Mouse (Mus musculus): Measurements from ENCODE around the gene Ppfia4.

The Ppfia4 gene

DNA sequence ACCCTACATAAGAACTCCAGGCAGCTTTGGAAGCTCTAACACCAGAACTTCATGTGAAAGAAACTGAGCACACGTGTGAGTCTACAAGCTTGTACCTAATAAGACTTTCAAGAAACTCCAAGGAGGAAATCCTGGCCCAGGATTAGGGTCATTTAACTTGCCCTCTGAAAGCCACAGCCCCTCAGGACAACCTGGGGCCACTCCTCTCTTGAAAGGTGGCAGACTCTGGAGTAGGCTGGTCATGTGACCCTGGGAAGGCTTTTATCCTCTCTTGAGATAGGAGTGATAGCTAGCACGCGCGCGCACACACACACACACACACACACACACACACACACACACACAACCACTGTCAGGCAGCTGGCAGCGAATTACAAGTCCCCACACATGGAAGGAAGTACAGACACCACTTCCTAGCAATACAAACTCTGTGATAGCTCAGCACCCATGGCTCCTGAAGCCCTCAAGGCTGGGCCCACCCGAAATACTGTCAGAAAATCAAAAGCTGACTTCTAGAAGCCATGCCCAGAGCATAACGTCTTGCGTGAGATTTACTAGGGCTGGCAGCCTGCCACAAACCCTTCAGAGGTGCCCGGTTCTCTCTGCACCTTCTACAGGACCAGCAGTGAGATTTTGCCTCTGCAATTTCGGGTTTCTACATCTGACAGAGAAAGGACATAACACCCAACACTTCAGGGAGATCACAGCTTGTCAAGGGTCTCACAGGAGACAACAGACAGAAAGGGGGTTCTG, 4.4 kb upstream of the Ppfia4 start:
- DNase-seq: no peak

- no peak for DNase-seq
Observed at GRCm38 (mm10) chr1:134335924-134336810, 3.4 kb upstream of the Ppfia4 start.

DNA sequence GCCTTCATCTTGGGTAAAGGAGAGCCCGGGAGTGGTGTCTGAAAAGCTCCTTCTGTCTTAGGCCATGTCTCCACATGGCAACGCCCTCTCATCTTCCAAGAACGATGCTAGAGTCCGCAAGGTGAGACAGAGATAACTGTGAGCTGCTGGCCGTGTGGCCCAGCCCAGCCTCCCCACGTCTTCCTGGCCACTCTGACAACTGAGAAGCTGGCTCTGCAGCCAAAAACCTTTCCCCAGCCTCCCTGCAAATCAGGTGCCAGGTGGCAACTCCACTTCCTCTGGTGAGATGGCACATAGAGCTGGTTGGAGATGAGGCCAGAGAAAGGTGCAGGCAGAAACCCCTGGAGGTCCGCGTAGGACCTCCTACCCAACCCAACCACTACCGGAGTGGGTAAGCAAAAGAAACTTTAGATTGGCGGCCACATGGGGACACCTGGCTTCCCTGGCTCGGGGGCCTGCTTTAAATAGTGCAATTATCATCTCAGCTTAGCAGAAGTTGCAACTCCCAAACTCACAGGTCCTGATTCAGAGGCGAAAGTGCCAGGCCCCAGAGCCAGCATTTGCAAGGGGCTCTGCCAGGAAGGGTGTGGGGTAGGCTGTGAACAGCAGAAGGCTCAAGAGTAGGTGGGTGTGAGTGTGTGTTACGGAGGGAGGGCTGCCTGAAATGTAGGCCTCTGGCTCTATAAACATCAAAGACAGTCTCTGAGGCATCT, 2.6 kb upstream of the Ppfia4 start:
- no peak for DNase-seq

DNA sequence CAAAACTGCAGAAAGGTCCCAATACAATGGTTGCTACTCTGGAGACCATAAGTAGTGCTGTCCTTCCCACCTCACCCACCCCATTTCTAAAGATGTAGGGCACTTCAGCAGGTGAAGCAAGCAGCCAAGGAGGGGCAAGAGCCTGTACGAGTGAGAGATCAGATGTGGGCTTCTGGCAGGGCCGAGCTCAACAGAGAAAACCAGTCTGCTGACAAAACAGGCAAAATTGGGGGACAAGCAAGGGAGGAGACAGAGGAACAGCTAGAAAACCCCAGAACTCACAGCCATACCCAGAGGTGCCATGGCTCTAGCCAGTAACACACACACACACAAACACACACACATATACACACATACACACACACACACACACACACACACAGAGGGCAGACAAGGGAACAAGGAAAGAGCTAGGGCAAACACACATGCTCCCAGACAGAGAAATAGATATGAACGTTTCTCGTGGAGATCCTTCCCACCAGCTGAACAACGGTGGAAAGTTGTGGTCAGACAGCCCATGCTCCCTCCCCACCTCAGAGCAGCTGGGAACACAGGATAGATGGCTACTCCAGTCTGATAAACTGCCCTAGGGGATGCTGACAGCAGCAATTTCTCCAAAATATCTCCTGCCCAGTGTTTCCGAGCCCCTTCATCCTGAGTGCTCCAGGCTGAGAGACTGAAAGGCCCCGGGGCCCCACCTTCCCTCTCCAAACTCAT, 1.5 kb upstream of the Ppfia4 start:
- DNase-seq: no peak

GRCm38 (mm10) chr1:134333371-134334110, 813 bp upstream of the Ppfia4 start:
- no peak for DNase-seq

- DNase-seq: peak; percentile 83
Observed at GRCm38 (mm10) chr1:134331879-134332635, 671 bp downstream of the Ppfia4 start.

DNA sequence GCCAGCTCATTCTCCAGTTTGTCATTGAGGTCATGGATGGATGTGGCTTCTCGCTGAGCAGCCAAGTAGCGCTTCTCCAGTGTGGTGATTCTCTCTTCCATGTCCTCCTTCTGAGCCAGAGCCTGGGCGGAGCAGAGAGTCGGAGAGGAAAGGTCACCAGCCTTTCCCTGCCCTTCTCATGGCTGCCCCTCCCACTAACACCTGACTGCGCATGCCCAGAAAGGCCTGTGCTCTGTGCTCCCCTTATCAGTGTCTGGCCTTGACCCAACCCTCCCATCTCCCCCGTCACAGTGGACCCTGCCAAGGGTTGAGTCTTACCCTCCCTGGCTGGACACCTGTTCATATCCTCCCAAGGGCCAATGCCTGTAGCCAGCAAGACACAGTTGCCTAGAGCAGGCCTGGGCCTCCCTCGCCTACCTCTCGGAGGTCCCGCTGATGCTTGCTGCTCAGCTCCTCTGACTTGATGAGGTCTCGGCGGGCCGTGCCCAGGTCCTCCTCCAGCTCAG, 5.8 kb downstream of the Ppfia4 start:
- no peak for DNase-seq

DNA sequence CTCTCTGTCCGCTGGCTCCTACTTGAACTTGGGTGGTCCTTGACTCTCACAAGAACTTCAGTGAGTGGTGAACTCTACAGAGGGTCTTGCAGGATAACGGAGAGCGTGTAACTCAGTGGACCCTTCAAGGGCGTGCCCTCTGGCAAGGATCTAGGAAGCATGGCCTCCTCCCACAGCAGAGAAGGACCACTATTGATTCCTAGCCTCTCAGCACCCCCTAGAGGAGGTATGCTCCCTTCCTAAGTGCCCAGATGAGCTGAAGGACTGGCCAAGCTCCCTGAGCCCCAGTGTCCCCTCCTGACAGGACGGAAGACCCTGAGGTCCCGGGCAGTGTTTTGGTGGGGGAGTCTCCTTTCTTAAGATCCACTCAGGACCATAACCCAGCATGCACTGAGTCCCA, 10.1 kb downstream of the Ppfia4 start:
- DNase-seq: peak in 1 of 2 experiments; percentile 17

DNA sequence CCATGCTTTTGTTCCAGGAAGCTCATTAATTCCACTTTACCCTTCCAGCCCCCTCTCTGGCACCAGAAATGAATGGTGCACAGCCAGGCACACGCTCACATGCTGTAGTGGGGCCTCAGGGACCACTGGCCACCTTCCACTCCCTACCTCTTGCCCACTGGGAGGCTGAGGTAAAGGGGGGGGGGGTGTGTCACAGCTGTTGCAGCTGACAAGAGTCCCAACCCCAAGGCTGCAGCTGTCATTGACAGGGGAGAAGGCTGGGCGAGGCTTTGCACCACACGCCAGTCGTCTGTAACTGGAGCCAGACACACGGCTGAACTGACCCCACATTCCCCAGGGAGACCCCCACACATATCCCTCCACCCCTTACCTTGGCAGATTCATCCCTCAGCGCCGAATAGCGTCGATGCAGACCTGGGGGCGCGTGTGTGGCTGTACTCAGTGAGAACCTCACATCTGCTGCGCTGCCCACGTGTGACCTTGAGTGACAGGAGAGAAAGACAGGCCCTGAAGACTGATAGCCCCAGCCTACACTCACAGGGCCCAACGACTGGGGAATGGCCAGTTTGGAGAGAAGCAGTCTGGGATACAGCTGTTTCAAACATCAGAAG, 11.9 kb downstream of the Ppfia4 start:
- no peak for DNase-seq

- no peak for DNase-seq
Observed at GRCm38 (mm10) chr1:134318261-134318660, 14.5 kb downstream of the Ppfia4 start.

DNA sequence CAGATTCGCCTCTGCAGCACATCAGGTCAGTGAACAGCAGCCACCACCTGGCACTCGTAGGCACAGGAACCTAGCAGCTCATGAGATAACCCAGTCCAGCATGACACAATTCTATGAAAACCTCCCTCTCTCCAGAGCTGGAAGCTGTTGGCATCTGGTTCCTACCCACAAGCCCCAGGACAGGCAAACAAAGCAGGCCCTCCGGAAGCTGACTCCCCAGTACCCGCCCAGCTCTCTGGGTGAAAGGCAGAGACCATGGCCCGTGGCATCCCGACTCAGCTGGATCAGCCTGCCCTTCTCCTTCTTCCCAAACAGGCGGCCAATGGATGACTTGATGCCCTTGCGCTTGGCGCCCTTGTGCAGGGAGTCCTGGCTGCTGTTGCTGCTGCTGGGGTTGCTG, 16.4 kb downstream of the Ppfia4 start:
- DNase-seq: no peak

GRCm38 (mm10) chr1:134315181-134315580, 17.5 kb downstream of the Ppfia4 start:
- no peak for DNase-seq

GRCm38 (mm10) chr1:134311760-134312159, 21.0 kb downstream of the Ppfia4 start:
- DNase-seq: no peak

DNA sequence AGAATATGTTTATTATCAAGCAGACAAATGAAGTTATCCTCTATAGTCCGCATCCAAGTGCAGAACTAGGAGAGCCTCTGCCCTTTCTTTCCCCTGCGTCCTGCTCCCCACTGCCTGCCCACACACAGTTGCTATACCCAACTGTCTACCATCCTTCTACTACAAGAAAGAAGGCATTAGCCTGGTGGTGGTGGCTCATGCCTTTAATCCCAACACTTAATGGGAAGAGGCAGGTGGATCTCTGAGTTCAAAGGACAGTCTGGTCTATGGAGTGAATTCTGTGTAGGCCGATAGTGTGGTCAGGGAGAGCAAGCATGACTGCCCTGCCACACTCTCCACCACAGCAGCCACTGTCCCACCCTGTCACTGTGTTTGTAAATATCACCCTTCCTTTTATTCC, 22.0 kb downstream of the Ppfia4 start:
- DNase-seq: no peak

DNA sequence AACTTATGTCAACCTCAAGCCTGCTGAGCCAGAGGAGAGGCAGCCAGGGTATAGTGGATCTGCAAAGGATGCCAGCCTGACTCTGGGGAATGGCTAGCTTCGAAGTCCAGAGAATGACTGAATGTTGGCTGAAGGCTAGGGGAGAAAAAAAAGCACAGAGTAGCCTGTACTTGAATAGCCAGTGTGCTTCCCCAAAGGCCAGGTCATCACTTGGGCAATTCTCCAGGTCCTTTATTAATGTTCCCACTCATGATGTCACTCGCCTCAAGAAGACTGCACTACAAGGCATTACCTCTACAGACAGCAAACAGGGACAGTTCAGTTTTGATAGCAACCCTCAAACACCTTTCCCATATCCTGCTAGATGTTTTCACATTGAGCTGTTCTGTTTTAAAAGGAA, 22.4 kb downstream of the Ppfia4 start:
- DNase-seq: no peak

GRCm38 (mm10) chr1:134307409-134307808, 25.3 kb downstream of the Ppfia4 start:
- DNase-seq: no peak

- no peak for DNase-seq
Observed at GRCm38 (mm10) chr1:134304940-134305339, 27.8 kb downstream of the Ppfia4 start.

- peak; percentile 61 to 71 for DNase-seq
Observed at GRCm38 (mm10) chr1:134302568-134303238, 30.0 kb downstream of the Ppfia4 start.

- peak; percentile 42 to 47 for DNase-seq
Observed at GRCm38 (mm10) chr1:134298636-134299411, 33.9 kb downstream of the Ppfia4 start.

Measured in B cell, adult 2 months (primary cell).